Mouse (Mus musculus) CH12.LX (cell line): ENCODE measurements at regions not wholly inside any gene's neighbourhood (a gene's known extent, or its start where the extent isn't known, plus 50 kb on each side); places are given as distances from the start of the nearest gene placed in this dataset.

Experiments used
- DNase-seq: peaks from one replicate; pipeline ENCODE4 v3.0.0-alpha.2; 2013; ENCODE audit errors: extremely low read depth
- H3K27ac ChIP-seq: 2 replicates; pipeline ENCODE4 v1.5.1; 2012; ENCODE audit warnings: low read depth, mild to moderate bottlenecking, control low read depth, moderate library complexity; ENCODE audit not compliant: insufficient read depth
- H3K27me3 ChIP-seq: replicated peaks from 2 replicates; pipeline ENCODE3; 2012; ENCODE audit warnings: inconsistent platforms
- H3K36me3 ChIP-seq, 2 experiments: replicated peaks in 1 of 2; 2 replicates each; pipeline versions ENCODE3 to v1.6.1; 2012; ENCODE audit warnings: inconsistent platforms in 1 of 2, low read length in 1 of 2, mild to moderate bottlenecking in 1 of 2, mixed read lengths in 1 of 2, moderate library complexity in 1 of 2; ENCODE audit not compliant: control insufficient read depth in 1 of 2, insufficient read depth in 1 of 2
- H3K4me1 ChIP-seq, 2 experiments: 2 replicates each; pipeline ENCODE4 v1.6.1; 2012; ENCODE audit warnings: inconsistent platforms in 1 of 2, moderate library complexity in 1 of 2; ENCODE audit not compliant: insufficient read depth in 2 of 2, control insufficient read depth in 1 of 2
- H3K4me2 ChIP-seq: 2 replicates; pipeline ENCODE4 v1.6.1; 2012; ENCODE audit warnings: low read depth, mild to moderate bottlenecking, control low read depth; ENCODE audit not compliant: poor library complexity, insufficient read depth, severe bottlenecking
- H3K4me3 ChIP-seq, 3 experiments: fragments of 150-350 bp in 1 of 3; sonication (generic) in 1 of 3; replicated peaks in 1 of 3; 2 replicates each; pipeline versions ENCODE3 to v1.5.1; 2011 to 2012; ENCODE audit warnings: low read depth in 2 of 3, low read length in 2 of 3, mild to moderate bottlenecking in 2 of 3, moderate library complexity in 2 of 3, control low read depth in 1 of 3, improper control_type of control experiment in 1 of 3, inconsistent platforms in 1 of 3, mixed read lengths in 1 of 3; ENCODE audit not compliant: poor library complexity in 1 of 3
- H3K79me2 ChIP-seq: replicated peaks from 2 replicates; pipeline ENCODE4 v1.6.1; 2012; ENCODE audit warnings: mild to moderate bottlenecking, moderate library complexity; ENCODE audit not compliant: control insufficient read depth, poor library complexity, insufficient read depth, severe bottlenecking; ENCODE audit errors: extremely low read depth
- H3K9ac ChIP-seq: 2 replicates; pipeline ENCODE4 v1.6.1; 2012; ENCODE audit warnings: low read depth, mild to moderate bottlenecking, control low read depth, moderate library complexity; ENCODE audit not compliant: insufficient read depth
- H3K9me3 ChIP-seq: replicated peaks from 2 replicates; pipeline ENCODE3; 2012; ENCODE audit warnings: low read length, inconsistent platforms, mixed read lengths
- CHD1 ChIP-seq: IDR thresholded peaks from 2 replicates; pipeline ENCODE4 v1.6.1; 2012; ENCODE audit warnings: low read depth, low read length, improper control_type of control experiment, inconsistent platforms
- ELF1 ChIP-seq: IDR thresholded peaks from 2 replicates; pipeline ENCODE4 v1.6.1; 2014; ENCODE audit warnings: low read depth, mild to moderate bottlenecking, inconsistent platforms, low read length, improper control_type of control experiment
- JUN ChIP-seq: IDR thresholded peaks from 2 replicates; pipeline ENCODE4 v1.6.1; 2011; ENCODE audit warnings: low read depth, mild to moderate bottlenecking, low read length, improper control_type of control experiment, moderate library complexity; ENCODE audit not compliant: insufficient read depth
- JUND ChIP-seq: conservative IDR thresholded peaks from 2 replicates; pipeline ENCODE4 v1.6.1; 2011; ENCODE audit warnings: low read depth, low read length, improper control_type of control experiment
- KAT2A ChIP-seq: IDR thresholded peaks from 2 replicates; pipeline ENCODE4 v1.6.1; 2012; ENCODE audit warnings: low read length, improper control_type of control experiment, inconsistent platforms; ENCODE audit not compliant: insufficient replicate concordance
- MAX ChIP-seq: IDR thresholded peaks from 2 replicates; pipeline ENCODE4 v1.6.1; 2011; ENCODE audit warnings: low read length, improper control_type of control experiment
- MAZ ChIP-seq: IDR thresholded peaks from 2 replicates; pipeline ENCODE4 v1.6.1; 2012; ENCODE audit warnings: low read depth, mild to moderate bottlenecking, inconsistent platforms, low read length, improper control_type of control experiment, moderate library complexity
- MYC ChIP-seq: IDR thresholded peaks from 2 replicates; pipeline ENCODE4 v1.6.1; 2011; ENCODE audit warnings: low read depth, mild to moderate bottlenecking, improper control_type of control experiment, low read length
- NELFE ChIP-seq: IDR thresholded peaks from 2 replicates; pipeline ENCODE4 v1.6.1; 2011; ENCODE audit warnings: low read depth, low read length, improper control_type of control experiment
- NRF1 ChIP-seq: IDR thresholded peaks from 2 replicates; pipeline ENCODE4 v1.6.1; 2014; ENCODE audit warnings: low read depth, mild to moderate bottlenecking, inconsistent platforms, low read length, improper control_type of control experiment, moderate library complexity
- RCOR1 ChIP-seq: conservative IDR thresholded peaks from 2 replicates; pipeline ENCODE4 v1.6.1; 2012; ENCODE audit warnings: low read depth, mild to moderate bottlenecking, inconsistent platforms, low read length, improper control_type of control experiment
- SMC3 ChIP-seq: IDR thresholded peaks from 2 replicates; pipeline ENCODE4 v1.6.1; 2011; ENCODE audit warnings: low read depth, low read length, improper control_type of control experiment
- TBP ChIP-seq: conservative IDR thresholded peaks from 2 replicates; pipeline ENCODE4 v1.6.1; 2011; ENCODE audit warnings: low read depth, low read length, improper control_type of control experiment
- UBTF ChIP-seq: IDR thresholded peaks from 2 replicates; pipeline ENCODE4 v1.6.1; 2012; ENCODE audit warnings: low read depth, mild to moderate bottlenecking, inconsistent platforms, low read length, improper control_type of control experiment, moderate library complexity
- USF1 ChIP-seq: IDR thresholded peaks from 2 replicates; pipeline ENCODE4 v1.6.1; 2014; ENCODE audit warnings: low read depth, mild to moderate bottlenecking, inconsistent platforms, low read length, improper control_type of control experiment
- USF2 ChIP-seq: conservative IDR thresholded peaks from 2 replicates; pipeline ENCODE4 v1.6.1; 2011; ENCODE audit warnings: low read depth, low read length, improper control_type of control experiment
- ZC3H11A ChIP-seq: IDR thresholded peaks from 2 replicates; pipeline ENCODE4 v1.6.1; 2012; ENCODE audit warnings: low read depth, mild to moderate bottlenecking, inconsistent platforms, low read length, improper control_type of control experiment
- ZMIZ1 ChIP-seq: IDR thresholded peaks from 2 replicates; pipeline ENCODE4 v1.6.1; 2012; ENCODE audit warnings: low read depth, mild to moderate bottlenecking, inconsistent platforms, low read length, improper control_type of control experiment
- ZNF384 ChIP-seq: IDR thresholded peaks from 2 replicates; pipeline ENCODE4 v1.6.1; 2012; ENCODE audit warnings: low read depth, low read length, improper control_type of control experiment, inconsistent platforms
- dilution Hi-C: fragments of 300-500 bp; cut with MboI; formaldehyde crosslinking; loops from 2 replicates; pipeline ENCODE4 v1.14.3; 2020; ENCODE audit warnings: low sequenced_read_pairs; ENCODE audit not compliant: extremely low pct_unique_long_range_greater_than_20kb, extremely low pct_ligation_motif_present
- in situ Hi-C: fragments of 300-500 bp; cut with MboI; formaldehyde crosslinking; loops from 3 replicates; pipeline ENCODE4 v1.14.3; 2019; ENCODE audit warnings: low sequenced_read_pairs, low pct_ligation_motif_present, low pct_unique_long_range_greater_than_20kb, mixed read lengths

DNA sequence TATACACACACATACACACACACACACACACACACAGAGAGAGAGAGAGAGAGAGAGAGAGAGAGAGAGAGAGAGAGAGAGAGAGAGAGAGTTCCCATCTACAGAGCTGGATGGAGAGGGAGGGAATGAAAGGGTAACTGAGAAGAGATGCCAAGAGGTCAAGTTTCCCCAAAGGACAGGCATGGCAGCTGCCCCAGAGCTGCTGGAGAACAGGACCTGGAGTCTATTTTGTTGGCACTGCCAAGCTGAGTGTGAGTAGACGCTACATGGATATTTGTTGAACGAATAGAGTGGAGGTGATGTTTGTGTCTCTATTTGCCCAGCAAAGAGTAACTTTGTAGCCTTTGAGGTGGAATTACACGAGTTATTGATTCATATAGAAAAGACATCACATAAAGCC lies 50.2 kb upstream of the E2f3 start:
- Histone ChIP-seq H3K27ac (no peak overlapping the region), H3K4me2 (no peak overlapping the region), H3K9me3 (no peaks in the 10 kb centered on the region), H3K4me1 (no peaks in the 10 kb centered on the region), H3K36me3 (no peaks in the 10 kb centered on the region), H3K9ac (no peak overlapping the region), H3K4me3 (no peak overlapping the region), H3K79me2 (no peaks in the 10 kb centered on the region), H3K27me3 (no peaks in the 10 kb centered on the region)
- in situ Hi-C loops (no loop called here), dilution Hi-C loops (no loop called here)
- no peak for DNase-seq
- TF ChIP-seq USF2 (no peak), ZC3H11A (no peak), ELF1 (no peak), MYC (no peak), ZMIZ1 (no peak), NRF1 (no peak), UBTF (no peak), RCOR1 (no peak), KAT2A (no peak), SMC3 (no peak), TBP (no peak), JUN (no peak), NELFE (no peak), USF1 (no peak), CHD1 (no peak), MAZ (no peak), JUND (no peak), MAX (no peak), ZNF384 (no peak)
